Mouse (Mus musculus): ENCODE measurements at regions not wholly inside any gene's neighbourhood (a gene's known extent, or its start where the extent isn't known, plus 50 kb on each side); places are given as distances from the start of the nearest gene placed in this dataset.

GRCm38 (mm10) chr19:15784644-15785043 lies 162.5 kb downstream of the Psat1 start:
- no peaks in the 10 kb centered on the region for H3K36me3 ChIP-seq (ENCODE audit: control insufficient read depth, insufficient read depth)
- 44% methylated on average over 4 of the region's 4 CpGs for WGBS (ENCODE audit: insufficient replicate concordance)

GRCm38 (mm10) chr19:15769651-15770050 lies 177.5 kb downstream of the Psat1 start:
- no peaks in the 10 kb centered on the region for H3K9me3 ChIP-seq (replicated peaks; ENCODE audit: control insufficient read depth, low read length)

More at GRCm38 (mm10) chr19:15784644-15785043, 162.5 kb downstream of the Psat1 start:
- Histone ChIP-seq H3K27ac (ENCODE audit: low read length) (no peak overlapping the region), H3K4me3 (ENCODE audit: low read depth, low read length) (no peak overlapping the region), H3K9me3 (replicated peaks; ENCODE audit: control insufficient read depth, low read length) (no peaks in the 10 kb centered on the region), H3K9ac (ENCODE audit: low read depth, low read length) (no peak overlapping the region), H3K27me3 (ENCODE audit: control insufficient read depth, insufficient read depth, low read depth, low read length) (no peaks in the 10 kb centered on the region), H3K4me2 (ENCODE audit: low read depth, low read length) (no peak overlapping the region), H3K4me1 (ENCODE audit: control insufficient read depth, low read depth, low read length) (no peaks in the 10 kb centered on the region)
- ATAC-seq (ENCODE audit: low read depth): no peak

GRCm38 (mm10) chr19:15761086-15761485 lies 186.1 kb downstream of the Psat1 start:
- Histone ChIP-seq H3K4me3 (ENCODE audit: low read depth, low read length) (no peak overlapping the region), H3K4me2 (ENCODE audit: low read depth, low read length) (no peak overlapping the region), H3K27me3 (ENCODE audit: control insufficient read depth, insufficient read depth, low read depth, low read length) (no peaks in the 10 kb centered on the region), H3K9me3 (replicated peaks; ENCODE audit: control insufficient read depth, low read length) (no peaks in the 10 kb centered on the region), H3K9ac (ENCODE audit: low read depth, low read length) (no peak overlapping the region), H3K36me3 (ENCODE audit: control insufficient read depth, insufficient read depth) (no peaks in the 10 kb centered on the region), H3K27ac (ENCODE audit: low read length) (no peak overlapping the region), H3K4me1 (ENCODE audit: control insufficient read depth, low read depth, low read length) (no peaks in the 10 kb centered on the region)
- 74% methylated on average over 4 of the region's 4 CpGs for WGBS (ENCODE audit: insufficient replicate concordance)
- no peak for ATAC-seq (ENCODE audit: low read depth)

More at GRCm38 (mm10) chr19:15769651-15770050, 177.5 kb downstream of the Psat1 start:
- H3K27me3 ChIP-seq (ENCODE audit: control insufficient read depth, insufficient read depth, low read depth, low read length): no peaks in the 10 kb centered on the region
- no peak overlapping the region for H3K4me2 ChIP-seq (ENCODE audit: low read depth, low read length)
- no peak overlapping the region for H3K4me3 ChIP-seq (ENCODE audit: low read depth, low read length)
- no peak overlapping the region for H3K9ac ChIP-seq (ENCODE audit: low read depth, low read length)
- H3K36me3 ChIP-seq (ENCODE audit: control insufficient read depth, insufficient read depth): no peaks in the 10 kb centered on the region
- 46% methylated on average over 4 of the region's 4 CpGs for WGBS (ENCODE audit: insufficient replicate concordance)
- no peak overlapping the region for H3K27ac ChIP-seq (ENCODE audit: low read length)
- ATAC-seq (ENCODE audit: low read depth): no peak
- no peaks in the 10 kb centered on the region for H3K4me1 ChIP-seq (ENCODE audit: control insufficient read depth, low read depth, low read length)

DNA sequence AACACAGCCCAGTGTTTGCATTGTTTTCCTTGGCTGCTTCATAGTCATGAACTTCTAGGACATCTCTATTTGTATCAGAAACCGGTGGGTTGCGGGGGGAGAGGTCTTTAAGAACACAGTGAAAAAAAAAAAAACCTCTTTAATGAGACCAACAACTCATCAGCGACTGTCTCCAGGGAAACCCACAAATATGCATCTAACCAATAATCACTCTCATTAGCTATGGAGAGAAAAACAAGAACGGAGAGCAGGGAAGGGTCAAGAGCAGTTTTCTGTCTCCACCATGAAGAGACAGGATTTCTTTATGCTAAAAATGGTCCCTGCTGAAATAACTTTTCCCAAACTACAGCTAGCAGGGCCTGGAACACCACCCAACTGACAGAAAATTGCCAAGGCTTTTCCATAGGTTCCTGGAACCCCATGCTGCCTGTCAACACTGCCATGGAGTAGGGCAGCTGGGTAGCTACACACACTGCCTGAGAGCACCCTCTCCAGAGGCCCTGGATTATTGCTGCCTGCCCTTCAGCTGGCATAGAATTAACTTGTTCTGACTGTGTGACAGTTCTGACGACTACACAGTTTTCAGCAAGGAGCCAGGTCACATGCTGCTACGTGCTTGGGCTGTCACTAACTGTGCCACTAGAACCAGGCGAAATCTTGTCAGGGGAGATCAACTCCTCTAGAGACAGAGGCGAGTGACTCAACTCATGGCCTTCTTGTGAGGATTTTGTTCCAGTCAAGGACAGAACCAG lies 201.9 kb downstream of the Psat1 start:
- ATAC-seq (ENCODE audit: low read depth): no peak
- WGBS (ENCODE audit: insufficient replicate concordance): 59% methylated on average over 8 of the region's 8 CpGs
- H3K27me3 ChIP-seq (ENCODE audit: control insufficient read depth, insufficient read depth, low read depth, low read length): no peaks in the 10 kb centered on the region

GRCm38 (mm10) chr19:15736200-15736599 lies 210.9 kb downstream of the Psat1 start:
- 60% methylated on average over 2 of the region's 2 CpGs for WGBS (ENCODE audit: insufficient replicate concordance)
- no peaks in the 10 kb centered on the region for H3K36me3 ChIP-seq (ENCODE audit: control insufficient read depth, insufficient read depth)
- no peak overlapping the region for H3K4me3 ChIP-seq (ENCODE audit: low read depth, low read length)
- H3K4me2 ChIP-seq (ENCODE audit: low read depth, low read length): no peak overlapping the region
- no peaks in the 10 kb centered on the region for H3K4me1 ChIP-seq (ENCODE audit: control insufficient read depth, low read depth, low read length)
- no peaks in the 10 kb centered on the region for H3K27me3 ChIP-seq (ENCODE audit: control insufficient read depth, insufficient read depth, low read depth, low read length)
- H3K9me3 ChIP-seq (replicated peaks; ENCODE audit: control insufficient read depth, low read length): no peaks in the 10 kb centered on the region
- no peak overlapping the region for H3K9ac ChIP-seq (ENCODE audit: low read depth, low read length)
- no peak overlapping the region for H3K27ac ChIP-seq (ENCODE audit: low read length)
- ATAC-seq (ENCODE audit: low read depth): no peak

More for the DNA sequence above, 201.9 kb downstream of the Psat1 start:
- H3K36me3 ChIP-seq (ENCODE audit: control insufficient read depth, insufficient read depth): no peaks in the 10 kb centered on the region
- H3K4me2 ChIP-seq (ENCODE audit: low read depth, low read length): no peak overlapping the region
- H3K9ac ChIP-seq (ENCODE audit: low read depth, low read length): no peak overlapping the region
- no peak overlapping the region for H3K4me3 ChIP-seq (ENCODE audit: low read depth, low read length)
- H3K27ac ChIP-seq (ENCODE audit: low read length): no peak overlapping the region
- no peaks in the 10 kb centered on the region for H3K9me3 ChIP-seq (replicated peaks; ENCODE audit: control insufficient read depth, low read length)
- no peaks in the 10 kb centered on the region for H3K4me1 ChIP-seq (ENCODE audit: control insufficient read depth, low read depth, low read length)

DNA sequence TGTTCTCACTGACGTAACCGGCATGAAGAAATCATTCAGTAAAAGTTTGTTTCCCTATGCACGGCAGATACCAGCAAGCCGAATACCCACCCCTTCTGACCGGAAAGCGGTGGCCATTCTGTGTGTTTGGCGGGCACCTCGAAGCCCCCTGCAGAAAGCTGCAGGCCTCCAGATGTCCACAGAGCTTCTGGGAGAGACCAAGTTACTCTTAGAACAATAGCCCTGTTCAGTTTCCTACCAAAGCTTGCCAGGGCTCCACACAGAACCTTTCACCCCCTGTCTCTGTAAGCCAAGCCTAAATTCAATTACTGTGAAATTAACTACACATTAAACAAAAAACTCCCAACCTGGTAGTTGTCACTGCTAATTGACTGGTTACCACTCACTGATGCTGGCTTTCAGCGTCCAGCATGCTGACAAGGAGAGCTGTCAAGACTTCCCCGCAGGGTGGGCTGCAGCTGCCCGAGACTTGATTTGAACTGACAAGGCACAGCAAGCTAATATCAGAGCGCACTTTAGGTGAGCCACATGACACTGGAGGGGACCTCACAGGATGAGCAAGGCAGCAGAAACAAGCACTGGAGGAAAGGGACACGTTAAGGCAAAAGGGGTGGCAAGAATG lies 220.2 kb downstream of the Psat1 start:
- Histone ChIP-seq H3K27ac (ENCODE audit: low read length) (no peak overlapping the region), H3K36me3 (ENCODE audit: control insufficient read depth, insufficient read depth) (no peaks in the 10 kb centered on the region), H3K27me3 (ENCODE audit: control insufficient read depth, insufficient read depth, low read depth, low read length) (no peaks in the 10 kb centered on the region), H3K9me3 (replicated peaks; ENCODE audit: control insufficient read depth, low read length) (no peaks in the 10 kb centered on the region), H3K4me3 (ENCODE audit: low read depth, low read length) (no peak overlapping the region), H3K9ac (ENCODE audit: low read depth, low read length) (no peak overlapping the region), H3K4me1 (ENCODE audit: control insufficient read depth, low read depth, low read length) (no peaks in the 10 kb centered on the region), H3K4me2 (ENCODE audit: low read depth, low read length) (no peak overlapping the region)
- ATAC-seq (ENCODE audit: low read depth): no peak
- WGBS (ENCODE audit: insufficient replicate concordance): 70% methylated on average over 13 of the region's 13 CpGs

DNA sequence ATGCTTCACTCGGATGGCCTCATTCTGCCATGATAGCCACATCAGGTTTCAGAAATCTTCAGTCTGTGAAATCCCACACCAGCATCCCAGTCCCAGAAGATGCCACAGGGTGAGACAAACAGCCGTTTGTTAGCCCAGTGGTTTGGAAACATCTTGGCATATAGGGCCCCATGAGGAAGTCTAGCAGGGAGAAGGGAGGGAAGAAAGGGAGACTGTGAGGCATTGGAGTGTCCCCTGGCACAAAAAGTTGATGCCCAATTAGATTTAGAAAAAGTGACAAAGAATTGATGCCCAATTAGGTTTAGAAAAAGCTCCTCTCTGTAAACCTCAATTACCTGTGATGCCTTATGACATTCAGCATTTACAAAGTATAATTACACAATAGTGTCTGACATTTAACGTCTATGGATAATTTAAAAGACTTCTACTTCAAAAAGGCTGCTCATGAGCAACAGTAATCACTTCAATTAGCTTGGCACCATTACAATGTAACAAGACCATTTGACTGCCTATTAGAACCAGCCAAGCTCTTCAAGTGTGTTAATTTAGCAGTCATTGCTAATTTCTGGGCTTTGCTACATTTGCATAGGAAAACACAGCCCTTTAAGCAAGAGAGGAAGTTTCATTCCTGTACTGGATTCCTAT lies 254.6 kb downstream of the Psat1 start:
- H3K4me1 ChIP-seq (ENCODE audit: control insufficient read depth, low read depth, low read length): no peaks in the 10 kb centered on the region
- H3K9me3 ChIP-seq (replicated peaks; ENCODE audit: control insufficient read depth, low read length): no peaks in the 10 kb centered on the region
- no peaks in the 10 kb centered on the region for H3K27me3 ChIP-seq (ENCODE audit: control insufficient read depth, insufficient read depth, low read depth, low read length)
- H3K27ac ChIP-seq (ENCODE audit: low read length): no peak overlapping the region
- H3K4me2 ChIP-seq (ENCODE audit: low read depth, low read length): no peak overlapping the region
- ATAC-seq (ENCODE audit: low read depth): no peak
- no peaks in the 10 kb centered on the region for H3K36me3 ChIP-seq (ENCODE audit: control insufficient read depth, insufficient read depth)
- H3K4me3 ChIP-seq (ENCODE audit: low read depth, low read length): no peak overlapping the region
- WGBS (ENCODE audit: insufficient replicate concordance): 52% methylated on average over 3 of the region's 3 CpGs
- no peak overlapping the region for H3K9ac ChIP-seq (ENCODE audit: low read depth, low read length)

DNA sequence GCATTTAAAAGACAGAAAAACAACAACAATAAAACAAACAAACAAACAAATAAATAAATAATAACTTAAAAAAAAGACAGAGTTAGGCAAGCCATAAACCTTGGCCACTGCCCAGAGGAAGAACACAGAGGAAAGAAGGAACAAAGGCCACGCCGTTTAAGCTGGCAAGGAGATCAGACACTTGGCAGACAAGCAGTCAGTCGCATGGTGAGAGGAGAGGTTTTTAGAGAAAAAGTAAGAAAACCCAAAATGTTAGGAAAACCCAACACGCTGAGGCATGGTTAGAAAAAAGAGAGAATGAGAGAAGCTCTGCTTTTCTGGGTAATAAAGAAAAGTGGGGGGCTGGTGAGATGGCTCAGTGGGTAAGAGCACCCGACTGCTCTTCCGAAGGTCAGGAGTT lies 277.1 kb downstream of the Psat1 start:
- WGBS (ENCODE audit: insufficient replicate concordance): 54% methylated on average over 6 of the region's 6 CpGs

DNA sequence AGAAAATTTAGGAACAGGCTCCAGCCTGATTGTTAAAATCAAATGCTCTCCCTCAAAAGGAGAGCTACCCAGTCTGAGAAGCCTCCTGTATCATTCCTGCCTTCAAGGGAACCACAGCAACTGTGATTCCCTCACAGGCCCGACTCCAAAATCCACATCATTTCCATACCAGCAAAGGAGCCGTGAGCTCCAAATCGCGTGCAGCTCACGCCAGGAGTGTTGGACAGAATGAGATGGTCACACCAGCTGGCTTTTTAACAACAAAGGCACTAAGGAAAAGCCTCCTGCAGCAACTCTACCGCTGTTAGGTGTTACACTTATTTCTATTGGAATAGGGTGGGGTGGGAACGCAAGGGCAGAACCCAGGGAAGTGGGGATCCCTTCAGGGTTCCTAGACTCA lies 277.6 kb downstream of the Psat1 start:
- Histone ChIP-seq H3K4me1 (ENCODE audit: control insufficient read depth, low read depth, low read length) (no peaks in the 10 kb centered on the region), H3K27ac (ENCODE audit: low read length) (no peak overlapping the region), H3K4me3 (ENCODE audit: low read depth, low read length) (no peak overlapping the region), H3K36me3 (ENCODE audit: control insufficient read depth, insufficient read depth) (no peaks in the 10 kb centered on the region), H3K9ac (ENCODE audit: low read depth, low read length) (no peak overlapping the region), H3K27me3 (ENCODE audit: control insufficient read depth, insufficient read depth, low read depth, low read length) (no peaks in the 10 kb centered on the region), H3K4me2 (ENCODE audit: low read depth, low read length) (no peak overlapping the region), H3K9me3 (replicated peaks; ENCODE audit: control insufficient read depth, low read length) (no peaks in the 10 kb centered on the region)
- 62% methylated on average over 7 of the region's 7 CpGs for WGBS (ENCODE audit: insufficient replicate concordance)
- ATAC-seq (ENCODE audit: low read depth): no peak

More for the DNA sequence above, 277.1 kb downstream of the Psat1 start:
- Histone ChIP-seq H3K4me3 (ENCODE audit: low read depth, low read length) (no peak overlapping the region), H3K4me1 (ENCODE audit: control insufficient read depth, low read depth, low read length) (no peaks in the 10 kb centered on the region), H3K27ac (ENCODE audit: low read length) (no peak overlapping the region), H3K9ac (ENCODE audit: low read depth, low read length) (no peak overlapping the region), H3K36me3 (ENCODE audit: control insufficient read depth, insufficient read depth) (no peaks in the 10 kb centered on the region), H3K27me3 (ENCODE audit: control insufficient read depth, insufficient read depth, low read depth, low read length) (no peaks in the 10 kb centered on the region), H3K4me2 (ENCODE audit: low read depth, low read length) (no peak overlapping the region), H3K9me3 (replicated peaks; ENCODE audit: control insufficient read depth, low read length) (no peaks in the 10 kb centered on the region)
- no peak for ATAC-seq (ENCODE audit: low read depth)

Measured in liver, embryonic 16.5 days (tissue).